Mouse (Mus musculus): ENCODE measurements around the gene Elk3.

DNA sequence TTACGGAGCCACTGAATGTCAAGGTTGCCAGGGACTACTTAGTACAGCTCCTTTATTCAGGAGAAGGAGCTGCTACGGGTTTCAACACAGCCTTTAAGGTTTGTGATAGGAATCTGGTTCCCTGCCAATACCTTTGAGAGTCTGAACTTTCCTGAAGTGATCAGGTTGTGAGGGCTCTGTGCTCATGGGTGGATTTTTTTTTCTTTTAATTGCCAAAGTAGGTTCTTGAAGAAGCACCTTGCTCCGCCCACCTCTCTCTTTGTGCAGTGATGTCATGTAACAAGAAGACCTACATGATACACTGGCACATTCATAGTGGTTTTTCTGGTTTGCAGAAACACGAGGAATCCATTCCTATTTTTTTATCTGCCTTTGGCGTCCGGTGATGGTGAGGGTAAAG is 16.3 kb upstream of the Elk3 start:
- no peak for TF ChIP-seq CTCF (IDR thresholded peaks at IDR 0.05; ENCODE audit: low read depth, low read length)
- TF ChIP-seq POLR2AphosphoS5 (IDR thresholded peaks at IDR 0.05; ENCODE audit: insufficient replicate concordance, low read depth, low read length), result no peak
- TF ChIP-seq TAL1 (conservative IDR thresholded peaks at IDR 0.05; ENCODE audit: low read depth, low read length), result no peak

All from G1E (cell line).